ENCODE assay signal across 15 mouse cellular contexts in the genomic region with DNA sequence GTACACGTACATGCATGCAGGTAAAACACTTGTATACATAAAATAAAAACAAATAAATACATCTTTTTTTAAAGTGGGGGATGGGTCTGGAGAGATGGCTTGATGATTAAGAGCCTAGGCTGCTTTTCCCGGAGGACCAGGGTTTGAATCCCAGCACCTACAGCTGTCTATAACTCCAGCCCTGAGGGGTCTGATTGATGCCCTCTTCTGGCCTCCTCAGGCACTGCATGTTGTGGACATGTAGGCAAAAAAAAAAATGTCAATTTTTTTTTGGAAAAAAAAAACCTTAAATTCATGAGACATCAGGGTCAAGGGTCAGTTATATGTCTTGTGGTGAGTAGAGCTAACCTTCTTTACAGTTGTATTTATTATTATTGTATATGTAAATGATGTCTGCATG. TPM values are rescaled to one million over a fixed set of nuclear protein-coding genes. Genes with fewer than 3 reads are reported as not detected.
DNase-seq lines count a peak whose midpoint lies in the region; ATAC-seq and TF ChIP-seq lines count a peak whose summit lies in the region.
"Had no signal": no experiment of that assay in that cellular context is flagged by ENCODE, and none has a peak within 500 bp of the region (broad histone marks: within the 10 kb centered on the region; RNA-seq: fewer than 3 reads in every experiment).

No protein-coding gene starts in this region.

- 0 out of 2 replicates have a peak, but pooled peaks have one; percentile 54 for ATAC-seq in megakaryocyte progenitor cell, adult 5-6 weeks (replicated peaks; ENCODE audit: poor library complexity)
- ATAC-seq in frontal cortex, adult (ENCODE audit: low TSS enrichment): no peak
- ATAC-seq: inflammation-experienced regulatory T-cells, adult 6 months had no signal

- H3K36me3 ChIP-seq in E14TG2a.4 (ENCODE audit: insufficient read depth, low read length): peaks cover 95% of the 10 kb centered on the region

- H3K27ac ChIP-seq in gastrocnemius, adult 2 months: no peak overlapping the region
- H3K27ac ChIP-seq: heart, embryonic 10.5 days; limb, embryonic 15.5 days had no signal

- peak; percentile 55 for TF ChIP-seq CTCF in gastrocnemius, adult 2 months (IDR thresholded peaks at IDR 0.05)
- TF ChIP-seq CTCF in lung, adult 2 months (IDR thresholded peaks at IDR 0.05; ENCODE audit: insufficient read depth, low read length): peak; percentile 50; the same call in 1 of the 2 replicates
- peak; percentile 64 for TF ChIP-seq CTCF in E14TG2a.4 (conservative IDR thresholded peaks at IDR 0.05; ENCODE audit: low read length)

- no peaks in the 10 kb centered on the region for H3K27me3 ChIP-seq in E14TG2a.4 (ENCODE audit: insufficient read depth, low read length)
- H3K27me3 ChIP-seq: limb, embryonic 15.5 days had no signal

- 93% methylated on average over 2 of the region's 2 CpGs for WGBS in lung, adult 2 months

- TF ChIP-seq POLR2A in lung, adult 2 months (IDR thresholded peaks at IDR 0.05; ENCODE audit: borderline replicate concordance, extremely low read depth, low read depth, low read length): no peak

- H3K4me1 ChIP-seq in lung, adult 2 months (ENCODE audit: control insufficient read depth, insufficient read depth, low read length): no peaks in the 10 kb centered on the region
- H3K4me1 ChIP-seq in E14TG2a.4 (replicated peaks; ENCODE audit: low read depth, low read length): peaks cover 48% of the 10 kb centered on the region
- H3K4me1 ChIP-seq: heart, embryonic 10.5 days; limb, embryonic 15.5 days had no signal

- no peaks in the 10 kb centered on the region for H3K9me3 ChIP-seq in E14TG2a.4 (ENCODE audit: low read length)
- H3K9me3 ChIP-seq: heart, embryonic 10.5 days; limb, embryonic 15.5 days had no signal

- no peak overlapping the region for H3K4me3 ChIP-seq in gastrocnemius, adult 2 months
- no peak overlapping the region for H3K4me3 ChIP-seq in lung, adult 2 months (replicated peaks; ENCODE audit: extremely low read depth, low read depth, low read length)
- no peak overlapping the region for H3K4me3 ChIP-seq in E14TG2a.4 (replicated peaks; ENCODE audit: low read length)
- H3K4me3 ChIP-seq: heart, embryonic 10.5 days; limb, embryonic 15.5 days had no signal

- intact Hi-C loops in gastrocnemius, adult 2 months (cut with DNase I): no loop called here

- no peak for DNase-seq in gastrocnemius, adult 2 months
- no peak for DNase-seq in gastrocnemius, adult 8-10 months (ENCODE audit: low spot score in 2 of 2)
- DNase-seq in lung, adult 2 months: no peak
- no peak for DNase-seq in lung, postnatal 25 days (ENCODE audit: low spot score)
- DNase-seq in cerebellum, postnatal 4 days (ENCODE audit: low spot score in 2 of 2): no peak
- DNase-seq: adrenal gland, adult 8-10 months; cerebellum, adult 9-11 months had no signal

RNA-seq across cellular contexts. Expression of gene Akap5, which starts 34.4 kb away (rescaled TPM):
- under 1 TPM; 0.31 to 0.48 TPM for total RNA-seq in gastrocnemius, adult 2 months (2021)
- total RNA-seq in gastrocnemius, adult 8-10 months (2022): under 1 TPM; 0.24 to 0.51 (median 0.39) TPM
- polyA plus RNA-seq in lung, adult 2 months (2012; rRNA removed): 31.6 and 72.3 TPM in 2 replicates
- total RNA-seq in megakaryocyte progenitor cell, adult 5-6 weeks (2015): 0.24 and 0.35 TPM in 2 replicates
- total RNA-seq in megakaryocyte progenitor cell, adult 5-6 weeks (2017): 0.25 and 0.74 TPM in 2 replicates

RNA-seq across cellular contexts. Expression of gene Mthfd1, which starts 35.2 kb away (rescaled TPM):
- 10 to 100 TPM; 30.1 to 37.8 TPM for total RNA-seq in gastrocnemius, adult 2 months (2021)
- total RNA-seq in gastrocnemius, adult 8-10 months (2022): 10 to 100 TPM; 29.3 to 37.6 (median 32.7) TPM
- polyA plus RNA-seq in lung, adult 2 months (2012; rRNA removed): 69.8 and 96.2 TPM in 2 replicates
- 90.1 and 113 TPM in 2 replicates for total RNA-seq in megakaryocyte progenitor cell, adult 5-6 weeks (2015)
- total RNA-seq in megakaryocyte progenitor cell, adult 5-6 weeks (2017): 137 and 191 TPM in 2 replicates

RNA-seq across cellular contexts. Expression of gene Tex21, which starts 43.7 kb away (rescaled TPM):
- not detected for total RNA-seq in gastrocnemius, adult 2 months (2021)
- not detected for total RNA-seq in gastrocnemius, adult 8-10 months (2022)
- polyA plus RNA-seq in lung, adult 2 months (2012; rRNA removed): not detected in 2 replicates
- not detected in 2 replicates for total RNA-seq in megakaryocyte progenitor cell, adult 5-6 weeks (2015)
- total RNA-seq in megakaryocyte progenitor cell, adult 5-6 weeks (2017): 0.14 TPM in 1 of 2 replicates, not detected in the other
- total RNA-seq: adrenal gland, adult 8-10 months; layer of hippocampus, adult 8-10 months had no signal
- polyA plus RNA-seq: inflammation-experienced regulatory T-cells, adult 6 months; limb, embryonic 15.5 days; stomach, embryonic 14.5 days had no signal
